In genomic region chr7:107787977-107788620, GRCm38 (mm10) we compare ENCODE assay signal across 9 mouse cellular contexts. TPM values are rescaled to one million over a fixed set of nuclear protein-coding genes. Genes with fewer than 3 reads are reported as not detected.
DNase-seq lines count a peak whose midpoint lies in the region; ATAC-seq and TF ChIP-seq lines count a peak whose summit lies in the region.
"Had no signal": no experiment of that assay in that cellular context is flagged by ENCODE, and none has a peak within 500 bp of the region (broad histone marks: within the 10 kb centered on the region; RNA-seq: fewer than 3 reads in every experiment).

No protein-coding gene starts in this region.

- H3K27ac ChIP-seq in cerebellum, adult 2 months (ENCODE audit: insufficient read depth, low read length): no peak overlapping the region

- TF ChIP-seq CTCF in cerebellum, adult 2 months (IDR thresholded peaks at IDR 0.05; ENCODE audit: borderline replicate concordance, insufficient read depth, low read depth, low read length): no peak
- TF ChIP-seq CTCF in lung, adult 2 months (IDR thresholded peaks at IDR 0.05; ENCODE audit: insufficient read depth, low read length): 0 out of 2 replicates have a peak, but pooled peaks have one; percentile 9

- WGBS in cerebellum, adult 2 months: 62% methylated on average over 3 of the region's 3 CpGs
- WGBS in lung, adult 2 months: 49% methylated on average over 3 of the region's 3 CpGs

- ATAC-seq in hematopoietic stem cell, adult 5-6 weeks (replicated peaks in 1 of 2; ENCODE audit: insufficient read depth in 1 of 2, low FRiP score in 2 of 2, low TSS enrichment in 1 of 2, low read depth in 1 of 2, poor library complexity in 2 of 2, severe bottlenecking in 2 of 2): peak; percentile 62 to 74; a peak in 2 of 4 replicates
- ATAC-seq in megakaryocyte, adult 5-6 weeks (ENCODE audit: poor library complexity, severe bottlenecking): peak; percentile 59

- no peak for TF ChIP-seq POLR2A in cerebellum, adult 2 months (IDR thresholded peaks at IDR 0.05; ENCODE audit: borderline replicate concordance, insufficient read depth, low read length)
- no peak for TF ChIP-seq POLR2A in lung, adult 2 months (IDR thresholded peaks at IDR 0.05; ENCODE audit: borderline replicate concordance, extremely low read depth, low read depth, low read length)

- no peaks in the 10 kb centered on the region for H3K27me3 ChIP-seq in cerebellum, adult 2 months (ENCODE audit: control insufficient read depth, insufficient read depth, low read length)

- no peaks in the 10 kb centered on the region for H3K4me1 ChIP-seq in cerebellum, adult 2 months (ENCODE audit: control insufficient read depth, insufficient read depth, low read length)
- no peaks in the 10 kb centered on the region for H3K4me1 ChIP-seq in lung, adult 2 months (ENCODE audit: control insufficient read depth, insufficient read depth, low read length)

- no peak overlapping the region for H3K4me3 ChIP-seq in cerebellum, adult 2 months (replicated peaks; ENCODE audit: insufficient read depth, low read depth, low read length)
- no peak overlapping the region for H3K4me3 ChIP-seq in lung, adult 2 months (replicated peaks; ENCODE audit: extremely low read depth, low read depth, low read length)
- H3K4me3 ChIP-seq: erythroblast, embryonic 14.5 days had no signal

- DNase-seq in cerebellum, adult 9-10 months: peak; percentile 2
- no peak for DNase-seq in cerebellum, adult 2 months
- no peak for DNase-seq in lung, adult 2 months
- no peak for DNase-seq in lung, postnatal 4 days
- DNase-seq in ovary, postnatal 14 days (ENCODE audit: low spot score): no peak
- DNase-seq in urinary bladder, adult 2 months (ENCODE audit: low spot score): no peak

RNA-seq across cellular contexts. Expression of gene Ovch2, which starts 12.9 kb away (rescaled TPM):
- polyA plus RNA-seq in cerebellum, adult 2 months (2012; rRNA removed): not detected in 2 replicates
- polyA plus RNA-seq in lung, adult 2 months (2012; rRNA removed): not detected in 2 replicates
- not detected in 2 replicates for total RNA-seq in hematopoietic stem cell, adult 5-6 weeks (2017)
- total RNA-seq in megakaryocyte, adult 5-6 weeks (2015): not detected in 2 replicates
- not detected in 2 replicates for total RNA-seq in megakaryocyte, adult 5-6 weeks (2017)
- not detected in 2 replicates for polyA plus RNA-seq in urinary bladder, adult 2 months (2012; rRNA removed)
- polyA plus RNA-seq: erythroblast, embryonic 14.5 days had no signal

RNA-seq across cellular contexts. Expression of gene Olfr467, which starts 24.0 kb away (rescaled TPM):
- polyA plus RNA-seq in cerebellum, adult 2 months (2012; rRNA removed): not detected in 2 replicates
- polyA plus RNA-seq in lung, adult 2 months (2012; rRNA removed): not detected in 2 replicates
- not detected in 2 replicates for total RNA-seq in hematopoietic stem cell, adult 5-6 weeks (2017)
- not detected in 2 replicates for total RNA-seq in megakaryocyte, adult 5-6 weeks (2015)
- total RNA-seq in megakaryocyte, adult 5-6 weeks (2017): not detected in 2 replicates
- polyA plus RNA-seq in urinary bladder, adult 2 months (2012; rRNA removed): not detected in 2 replicates
- polyA plus RNA-seq: erythroblast, embryonic 14.5 days had no signal

RNA-seq across cellular contexts. Expression of gene Cyb5r2, which starts 30.3 kb away (rescaled TPM):
- polyA plus RNA-seq in cerebellum, adult 2 months (2012; rRNA removed): 0.47 and 0.51 TPM in 2 replicates
- polyA plus RNA-seq in lung, adult 2 months (2012; rRNA removed): not detected in 2 replicates
- not detected in 2 replicates for total RNA-seq in hematopoietic stem cell, adult 5-6 weeks (2017)
- not detected in 2 replicates for total RNA-seq in megakaryocyte, adult 5-6 weeks (2015)
- not detected in 2 replicates for total RNA-seq in megakaryocyte, adult 5-6 weeks (2017)
- 0.13 TPM in 1 of 2 replicates, not detected in the other for polyA plus RNA-seq in urinary bladder, adult 2 months (2012; rRNA removed)
- polyA plus RNA-seq: erythroblast, embryonic 14.5 days had no signal

RNA-seq across cellular contexts. Expression of gene Olfr469, which starts 37.2 kb away (rescaled TPM):
- polyA plus RNA-seq in cerebellum, adult 2 months (2012; rRNA removed): not detected in 2 replicates
- not detected in 2 replicates for polyA plus RNA-seq in lung, adult 2 months (2012; rRNA removed)
- not detected in 2 replicates for total RNA-seq in hematopoietic stem cell, adult 5-6 weeks (2017)
- not detected in 2 replicates for total RNA-seq in megakaryocyte, adult 5-6 weeks (2015)
- not detected in 2 replicates for total RNA-seq in megakaryocyte, adult 5-6 weeks (2017)
- not detected in 2 replicates for polyA plus RNA-seq in urinary bladder, adult 2 months (2012; rRNA removed)
- polyA plus RNA-seq: erythroblast, embryonic 14.5 days had no signal

RNA-seq across cellular contexts. Expression of gene Olfr470, which starts 59.2 kb away (rescaled TPM):
- not detected in 2 replicates for polyA plus RNA-seq in cerebellum, adult 2 months (2012; rRNA removed)
- polyA plus RNA-seq in lung, adult 2 months (2012; rRNA removed): not detected in 2 replicates
- total RNA-seq in hematopoietic stem cell, adult 5-6 weeks (2017): not detected in 2 replicates
- total RNA-seq in megakaryocyte, adult 5-6 weeks (2015): not detected in 2 replicates
- total RNA-seq in megakaryocyte, adult 5-6 weeks (2017): not detected in 2 replicates
- not detected in 2 replicates for polyA plus RNA-seq in urinary bladder, adult 2 months (2012; rRNA removed)
- polyA plus RNA-seq: erythroblast, embryonic 14.5 days had no signal
